Mouse (Mus musculus) right cerebral cortex, adult 2 months (tissue): ENCODE measurements at regions not wholly inside any gene's neighbourhood (a gene's known extent, or its start where the extent isn't known, plus 50 kb on each side); places are given as distances from the start of the nearest gene placed in this dataset.

Experiments used
- DNase-seq, 2 experiments: peaks; one replicate each; pipeline ENCODE4 v3.0.0; 2021 to 2022; ENCODE audit warnings: low spot score in 2 of 2

- DNase-seq, result no peak
Measured at GRCm38 (mm10) chr3:19368998-19369397, 259.5 kb downstream of the 1700064H15Rik start.

GRCm38 (mm10) chr3:19367761-19368160, 260.7 kb downstream of the 1700064H15Rik start:
- DNase-seq, result no peak
